In the genomic region with DNA sequence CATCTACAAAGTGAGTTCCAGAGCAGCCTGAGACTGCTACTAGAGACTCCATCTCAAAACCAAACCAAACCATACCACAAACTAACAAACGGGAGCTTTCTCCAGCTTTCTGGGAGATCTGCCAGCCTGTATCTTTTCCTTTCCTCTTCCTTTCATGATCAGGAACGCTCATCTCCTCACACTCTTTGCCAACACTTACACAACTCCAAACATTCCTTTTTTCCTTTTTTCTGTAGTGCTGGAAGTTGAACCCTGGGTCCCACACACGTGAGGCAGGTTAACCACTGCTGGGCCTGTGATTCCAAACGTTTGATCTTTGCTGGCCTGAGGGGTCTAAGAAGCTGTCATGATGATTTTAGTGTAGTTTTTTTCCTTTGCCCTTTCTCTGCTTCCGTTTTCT, we compare ENCODE assay signal across 11 mouse cellular contexts. TPM values are rescaled to one million over a fixed set of nuclear protein-coding genes. Genes with fewer than 3 reads are reported as not detected.
DNase-seq lines count a peak whose midpoint lies in the region; ATAC-seq and TF ChIP-seq lines count a peak whose summit lies in the region.
"Had no signal": no experiment of that assay in that cellular context is flagged by ENCODE, and none has a peak within 500 bp of the region (broad histone marks: within the 10 kb centered on the region; RNA-seq: fewer than 3 reads in every experiment).

No protein-coding gene starts in this region.

- H3K9ac ChIP-seq in heart, embryonic 13.5 days: 0 out of 2 replicates have a peak overlapping the region, but pooled peaks have one; percentile 5
- H3K9ac ChIP-seq in heart, embryonic 11.5 days (ENCODE audit: low read depth, low read length): no peak overlapping the region
- H3K9ac ChIP-seq in lung, postnatal 0 days (replicated peaks; ENCODE audit: low read depth): no peak overlapping the region
- no peak overlapping the region for H3K9ac ChIP-seq in kidney, postnatal 0 days (ENCODE audit: low read depth, low read length)
- no peak overlapping the region for H3K9ac ChIP-seq in stomach, embryonic 15.5 days
- H3K9ac ChIP-seq: neural tube, embryonic 15.5 days had no signal

- H3K4me3 ChIP-seq in heart, embryonic 13.5 days: no peak overlapping the region
- H3K4me3 ChIP-seq in heart, embryonic 11.5 days (ENCODE audit: low read depth, low read length): no peak overlapping the region
- no peak overlapping the region for H3K4me3 ChIP-seq in lung, postnatal 0 days (ENCODE audit: low read depth, low read length)
- no peak overlapping the region for H3K4me3 ChIP-seq in kidney, postnatal 0 days (replicated peaks; ENCODE audit: low read depth, low read length)
- H3K4me3 ChIP-seq in stomach, embryonic 15.5 days (replicated peaks): no peak overlapping the region
- H3K4me3 ChIP-seq: neural tube, embryonic 15.5 days had no signal

- no peak for ATAC-seq in heart, embryonic 13.5 days (ENCODE audit: extremely low read depth, insufficient number of reproducible peaks, low FRiP score, low TSS enrichment)
- no peak for ATAC-seq in heart, embryonic 11.5 days (replicated peaks; ENCODE audit: insufficient number of reproducible peaks, low FRiP score, low TSS enrichment)
- ATAC-seq in lung, postnatal 0 days: no peak
- no peak for ATAC-seq in kidney, postnatal 0 days (replicated peaks; ENCODE audit: low FRiP score, low read depth)
- no peak for ATAC-seq in stomach, embryonic 15.5 days (ENCODE audit: insufficient read depth, low FRiP score, low read depth)

- H3K36me3 ChIP-seq in heart, embryonic 13.5 days: no peaks in the 10 kb centered on the region
- no peaks in the 10 kb centered on the region for H3K36me3 ChIP-seq in heart, embryonic 11.5 days (ENCODE audit: control insufficient read depth, insufficient read depth, low read length)
- no peaks in the 10 kb centered on the region for H3K36me3 ChIP-seq in lung, postnatal 0 days (ENCODE audit: insufficient read depth, low read length)
- no peaks in the 10 kb centered on the region for H3K36me3 ChIP-seq in kidney, postnatal 0 days (ENCODE audit: insufficient read depth, low read length)
- H3K36me3 ChIP-seq in stomach, embryonic 15.5 days: no peaks in the 10 kb centered on the region
- H3K36me3 ChIP-seq: G1E; neural tube, embryonic 15.5 days had no signal

- peaks cover 26% of the 10 kb centered on the region for H3K4me1 ChIP-seq in heart, embryonic 13.5 days
- peaks cover 5% of the 10 kb centered on the region; the same call in 1 of the 2 replicates for H3K4me1 ChIP-seq in heart, embryonic 11.5 days (ENCODE audit: control insufficient read depth, insufficient read depth, low read length)
- peaks cover 9% of the 10 kb centered on the region; the same call in 1 of the 2 replicates for H3K4me1 ChIP-seq in lung, postnatal 0 days (ENCODE audit: insufficient read depth, low read depth, low read length)
- peaks cover 6% of the 10 kb centered on the region for H3K4me1 ChIP-seq in kidney, postnatal 0 days (replicated peaks; ENCODE audit: insufficient read depth, low read length)
- no peaks in the 10 kb centered on the region for H3K4me1 ChIP-seq in stomach, embryonic 15.5 days

- no peaks in the 10 kb centered on the region for H3K27me3 ChIP-seq in heart, embryonic 13.5 days (replicated peaks)
- H3K27me3 ChIP-seq in heart, embryonic 11.5 days (ENCODE audit: control insufficient read depth, insufficient read depth, low read length): no peaks in the 10 kb centered on the region
- H3K27me3 ChIP-seq in lung, postnatal 0 days (replicated peaks; ENCODE audit: insufficient read depth, low read length): no peaks in the 10 kb centered on the region
- no peaks in the 10 kb centered on the region for H3K27me3 ChIP-seq in kidney, postnatal 0 days (ENCODE audit: insufficient read depth, low read length)
- H3K27me3 ChIP-seq in stomach, embryonic 15.5 days (replicated peaks): no peaks in the 10 kb centered on the region
- H3K27me3 ChIP-seq: neural tube, embryonic 15.5 days had no signal

- DNase-seq in lung, postnatal 0 days (ENCODE audit: low spot score): peak; percentile 60
- no peak for DNase-seq in lung, postnatal 36 days
- DNase-seq in kidney, postnatal 0 days (ENCODE audit: low spot score): no peak
- no peak for DNase-seq in cerebellum, adult 18-20 months
- no peak for DNase-seq in left cerebral cortex, postnatal 25 days (ENCODE audit: low spot score in 2 of 2)
- DNase-seq: B cell, adult 2 months had no signal

- no peak for TF ChIP-seq CTCF in lung, postnatal 0 days (IDR thresholded peaks at IDR 0.05)
- no peak for TF ChIP-seq CTCF in kidney, postnatal 0 days (IDR thresholded peaks at IDR 0.05; ENCODE audit: low read depth)

- no peak for TF ChIP-seq EP300 in lung, postnatal 0 days (IDR thresholded peaks at IDR 0.05)

- H3K4me2 ChIP-seq in heart, embryonic 13.5 days: no peak overlapping the region
- no peak overlapping the region for H3K4me2 ChIP-seq in heart, embryonic 11.5 days
- H3K4me2 ChIP-seq in lung, postnatal 0 days (replicated peaks; ENCODE audit: low read depth, low read length): 0 out of 2 replicates have a peak overlapping the region, but pooled peaks have one; percentile 0
- H3K4me2 ChIP-seq in kidney, postnatal 0 days (ENCODE audit: low read length): no peak overlapping the region
- H3K4me2 ChIP-seq in stomach, embryonic 15.5 days: 0 out of 2 replicates have a peak overlapping the region, but pooled peaks have one; percentile 12
- H3K4me2 ChIP-seq: neural tube, embryonic 15.5 days had no signal

- peak overlapping the region; percentile 54 for H3K27ac ChIP-seq in heart, embryonic 13.5 days (replicated peaks)
- no peak overlapping the region for H3K27ac ChIP-seq in heart, embryonic 11.5 days (ENCODE audit: low read depth, low read length)
- H3K27ac ChIP-seq in lung, postnatal 0 days (ENCODE audit: low read length): peak overlapping the region; percentile 87
- H3K27ac ChIP-seq in kidney, postnatal 0 days: peak overlapping the region; percentile 51
- peak overlapping the region; percentile 55; the same call in 1 of the 2 replicates for H3K27ac ChIP-seq in stomach, embryonic 15.5 days
- H3K27ac ChIP-seq: neural tube, embryonic 15.5 days had no signal

- intact Hi-C loops in left cerebral cortex, postnatal 25 days (cut with DNase I): no loop called here

- 36% methylated on average over 5 of the region's 5 CpGs for WGBS in heart, embryonic 13.5 days
- 31% methylated on average over 5 of the region's 5 CpGs for WGBS in heart, embryonic 11.5 days (ENCODE audit: insufficient replicate concordance)
- WGBS in lung, postnatal 0 days: 10% methylated on average over 5 of the region's 5 CpGs
- WGBS in kidney, postnatal 0 days: 29% methylated on average over 5 of the region's 5 CpGs
- 31% methylated on average over 5 of the region's 5 CpGs for WGBS in stomach, embryonic 15.5 days

- no peaks in the 10 kb centered on the region for H3K9me3 ChIP-seq in heart, embryonic 13.5 days
- H3K9me3 ChIP-seq in heart, embryonic 11.5 days (replicated peaks; ENCODE audit: control insufficient read depth, low read length): no peaks in the 10 kb centered on the region
- no peaks in the 10 kb centered on the region for H3K9me3 ChIP-seq in lung, postnatal 0 days (ENCODE audit: low read length)
- H3K9me3 ChIP-seq in kidney, postnatal 0 days (replicated peaks; ENCODE audit: low read length): no peaks in the 10 kb centered on the region
- no peaks in the 10 kb centered on the region for H3K9me3 ChIP-seq in stomach, embryonic 15.5 days
- H3K9me3 ChIP-seq: G1E; neural tube, embryonic 15.5 days had no signal

RNA-seq across cellular contexts. Expression of a gene that starts 42.9 kb away (rescaled TPM):
- polyA plus RNA-seq in heart, embryonic 13.5 days (2015; fragmentation: Nextera tagmentation; extraction: Ambion mirVana): 3,078 and 3,363 TPM in 2 replicates
- polyA plus RNA-seq in heart, embryonic 11.5 days (2014; fragmentation: Nextera tagmentation; extraction: Ambion mirVana): 3,731 and 3,838 TPM in 2 replicates
- polyA plus RNA-seq in lung, postnatal 0 days (2015; fragmentation: Nextera tagmentation; extraction: Ambion mirVana): 2,930 and 3,003 TPM in 2 replicates
- 4,583 and 4,728 TPM in 2 replicates for polyA plus RNA-seq in kidney, postnatal 0 days (2015; fragmentation: Nextera tagmentation; extraction: Ambion mirVana)
- polyA plus RNA-seq in stomach, embryonic 15.5 days (2015; fragmentation: Nextera tagmentation; extraction: Ambion mirVana): 4,240 and 4,503 TPM in 2 replicates
- 1,000 to 10,000 TPM; 2,219 to 2,332 TPM for total RNA-seq in left cerebral cortex, postnatal 25 days (2021)

RNA-seq across cellular contexts. Expression of a gene that starts 56.0 kb away (rescaled TPM):
- polyA plus RNA-seq in heart, embryonic 13.5 days (2015; fragmentation: Nextera tagmentation; extraction: Ambion mirVana): 7.9 and 8.1 TPM in 2 replicates
- polyA plus RNA-seq in heart, embryonic 11.5 days (2014; fragmentation: Nextera tagmentation; extraction: Ambion mirVana): 7.4 and 7.7 TPM in 2 replicates
- polyA plus RNA-seq in lung, postnatal 0 days (2015; fragmentation: Nextera tagmentation; extraction: Ambion mirVana): 19.9 TPM in 2 replicates
- 17.7 and 20.4 TPM in 2 replicates for polyA plus RNA-seq in kidney, postnatal 0 days (2015; fragmentation: Nextera tagmentation; extraction: Ambion mirVana)
- 17.3 and 18.8 TPM in 2 replicates for polyA plus RNA-seq in stomach, embryonic 15.5 days (2015; fragmentation: Nextera tagmentation; extraction: Ambion mirVana)
- 10 to 100 TPM; 18.2 to 18.5 TPM for total RNA-seq in left cerebral cortex, postnatal 25 days (2021)

Comparison
In these comparisons a context has a peak if more than half of its experiments do, and no peak if none do; other contexts are left out.
1. H3K4me2 ChIP-seq: peak in lung, postnatal 0 days (single experiment) and stomach, embryonic 15.5 days (single experiment); none in heart, embryonic 13.5 days (single experiment), heart, embryonic 11.5 days (single experiment) and kidney, postnatal 0 days (single experiment).